Mouse (Mus musculus) B cell, adult 2 months (primary cell): Measurements from ENCODE around the gene Mocs1.
"Not testable (repeated sequence)": the region's sequence is repeated elsewhere in the genome, so short reads cannot be mapped to it uniquely, and the experiment has no call there.

Source experiments
- DNase-seq, 2 experiments: peaks; one replicate each; pipeline ENCODE4 v3.0.0; 2022

Mocs1 gene

GRCm38 (mm10) chr17:49432071-49432711 is 4.0 kb downstream of the Mocs1 start:
- DNase-seq = no peak

GRCm38 (mm10) chr17:49433071-49433470 is 4.9 kb downstream of the Mocs1 start:
- no peak for DNase-seq

GRCm38 (mm10) chr17:49434236-49434635 is 6.1 kb downstream of the Mocs1 start:
- no peak for DNase-seq

GRCm38 (mm10) chr17:49435081-49435480 is 6.9 kb downstream of the Mocs1 start:
- no peak for DNase-seq

GRCm38 (mm10) chr17:49436631-49437030 is 8.5 kb downstream of the Mocs1 start:
- no peak for DNase-seq

GRCm38 (mm10) chr17:49437306-49437705 is 9.1 kb downstream of the Mocs1 start:
- DNase-seq = not testable (repeated sequence)

GRCm38 (mm10) chr17:49438822-49439574 is 10.8 kb downstream of the Mocs1 start:
- no peak for DNase-seq

- no peak for DNase-seq
Observed at GRCm38 (mm10) chr17:49439706-49440105, 11.5 kb downstream of the Mocs1 start.

GRCm38 (mm10) chr17:49440331-49441130 is 12.4 kb downstream of the Mocs1 start:
- DNase-seq = no peak

- DNase-seq = peak; percentile 20 to 21
Observed at GRCm38 (mm10) chr17:49442841-49443240, 14.7 kb downstream of the Mocs1 start.

GRCm38 (mm10) chr17:49448570-49449229 is 20.5 kb downstream of the Mocs1 start:
- no peak for DNase-seq

GRCm38 (mm10) chr17:49449230-49449608 is 21.1 kb downstream of the Mocs1 start:
- no peak for DNase-seq

GRCm38 (mm10) chr17:49450922-49451321 is 22.8 kb downstream of the Mocs1 start:
- DNase-seq = no peak

- DNase-seq = no peak
Observed at GRCm38 (mm10) chr17:49456334-49456733, 28.2 kb downstream of the Mocs1 start.

GRCm38 (mm10) chr17:49457833-49458232 is 29.7 kb downstream of the Mocs1 start:
- no peak for DNase-seq

GRCm38 (mm10) chr17:49458386-49458785 is 30.2 kb downstream of the Mocs1 start:
- DNase-seq = no peak

GRCm38 (mm10) chr17:49464884-49465283 is 36.7 kb downstream of the Mocs1 start:
- no peak for DNase-seq

- DNase-seq = peak; percentile 47 to 51
Observed at GRCm38 (mm10) chr17:49468223-49468622, 40.1 kb downstream of the Mocs1 start.

- DNase-seq = no peak
Observed at GRCm38 (mm10) chr17:49472626-49473025, 44.5 kb downstream of the Mocs1 start.

GRCm38 (mm10) chr17:49474051-49474450 is 45.9 kb downstream of the Mocs1 start:
- no peak for DNase-seq

- DNase-seq = no peak
Observed at GRCm38 (mm10) chr17:49475174-49475573, 47.0 kb downstream of the Mocs1 start.

GRCm38 (mm10) chr17:49477370-49477769 is 49.2 kb downstream of the Mocs1 start:
- no peak for DNase-seq

GRCm38 (mm10) chr17:49481876-49482275 is 53.7 kb downstream of the Mocs1 start:
- no peak for DNase-seq
